Mouse (Mus musculus) limb, embryonic 13.5 days (tissue): Measurements from ENCODE around the gene Cdk13. TPM values are rescaled to one million over a fixed set of nuclear protein-coding genes. Genes with fewer than 3 reads are reported as not detected.

ENCODE experiments used
- ATAC-seq: fragments of 200-750 bp; cut with Nextera tagmentation; 2 replicates; pipeline ENCODE4 v1.8.0; 2017; ENCODE audit warnings: low read depth, moderate number of reproducible peaks, moderate TSS enrichment; ENCODE audit not compliant: low FRiP score
- H3K27ac ChIP-seq: fragments of 300-500 bp; sonication (generic); 2 replicates; pipeline ENCODE4 v1.5.1; 2015; ENCODE audit warnings: inconsistent platforms, mild to moderate bottlenecking, moderate library complexity
- H3K27me3 ChIP-seq: fragments of 300-500 bp; sonication (generic); 2 replicates; pipeline ENCODE4 v1.6.1; 2015; ENCODE audit warnings: mild to moderate bottlenecking, inconsistent platforms
- H3K36me3 ChIP-seq: fragments of 300-500 bp; sonication (generic); 2 replicates; pipeline ENCODE4 v1.6.1; 2015; ENCODE audit warnings: inconsistent platforms, mild to moderate bottlenecking, moderate library complexity
- H3K4me1 ChIP-seq: fragments of 300-500 bp; sonication (generic); 2 replicates; pipeline ENCODE4 v1.6.1; 2015; ENCODE audit warnings: inconsistent platforms
- H3K4me2 ChIP-seq: fragments of 300-500 bp; sonication (generic); replicated peaks from 2 replicates; pipeline ENCODE4 v1.6.1; 2015; ENCODE audit warnings: inconsistent platforms, mild to moderate bottlenecking, moderate library complexity
- H3K4me3 ChIP-seq: fragments of 300-500 bp; sonication (generic); 2 replicates; pipeline ENCODE4 v1.5.1; 2015; ENCODE audit warnings: moderate library complexity, mild to moderate bottlenecking, inconsistent platforms
- H3K9ac ChIP-seq: fragments of 300-500 bp; sonication (generic); 2 replicates; pipeline ENCODE4 v1.6.1; 2015; ENCODE audit warnings: mild to moderate bottlenecking, inconsistent platforms
- H3K9me3 ChIP-seq: fragments of 300-500 bp; sonication (generic); 2 replicates; pipeline ENCODE4 v1.6.1; 2016; ENCODE audit warnings: inconsistent platforms
- WGBS: fragments of 180-500 bp; shearing (Covaris S2); methylation state at CpG from one replicate; pipeline ENCODE4 v1.1.7; 2015; 5-methylcytosine and 5-hydroxymethylcytosine counted together
- polyA plus RNA-seq: library from polyadenylated mRNA; unstranded; fragments of >200 nt; fragmentation: Nextera tagmentation; extraction: Ambion mirVana; gene quantifications from 2 replicates; pipeline ENCODE4 v1.2.1, GENCODE M21; 2015

Cdk13 gene
- polyA plus RNA-seq, result 18.1 and 19.7 TPM in 2 replicates

DNA sequence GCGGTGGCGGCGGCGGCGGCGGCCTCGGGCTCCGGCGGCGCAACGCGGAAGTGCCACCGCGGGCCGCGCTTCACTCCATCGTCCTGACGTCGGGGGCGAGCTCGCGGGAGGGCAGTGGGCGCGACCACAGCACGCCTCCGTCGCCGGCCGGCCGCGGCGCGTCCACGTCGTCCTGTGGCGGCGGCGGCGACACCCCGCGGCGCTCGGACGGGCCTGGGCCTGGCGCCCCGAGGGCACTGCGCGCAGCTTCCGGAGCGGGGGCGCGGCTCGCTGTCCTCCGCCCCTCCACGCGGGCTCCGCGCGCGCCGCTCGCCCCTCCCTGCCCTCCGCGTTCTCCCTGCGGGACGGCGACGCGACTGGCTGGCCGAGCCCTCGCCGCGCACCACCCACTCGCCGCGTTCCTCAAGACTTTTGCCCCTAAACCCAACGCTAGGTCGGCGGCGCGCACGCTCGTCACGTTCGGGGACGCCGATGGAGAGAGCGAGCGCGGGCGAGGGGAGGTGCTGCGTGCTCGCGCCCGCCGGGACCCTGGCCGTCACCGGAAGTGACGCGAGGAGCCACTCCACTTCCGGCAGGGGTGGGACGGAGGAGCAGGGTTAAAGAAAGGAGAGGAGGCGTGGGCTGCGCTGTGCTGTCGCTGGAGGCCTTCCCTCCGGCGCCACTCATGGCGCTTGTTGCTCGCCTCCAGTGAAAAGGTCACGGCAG lies at the start of gene Cdk13:
TSS of gene Cdk13 (minus strand) at position 189 of the 705 bp plus-strand sequence.
- H3K36me3 ChIP-seq, result peaks cover 6% of the 10 kb centered on the region; the same call in 1 of the 2 replicates
- H3K4me2 ChIP-seq, result peak within 1 kb of the TSS; percentile 93
- no peaks in the 10 kb centered on the region for H3K27me3 ChIP-seq
- peak within 1 kb of the TSS; percentile 97 for H3K27ac ChIP-seq
- ATAC-seq, result peak; percentile 97
- peaks cover 13% of the 10 kb centered on the region for H3K4me1 ChIP-seq
- peak within 1 kb of the TSS; percentile 98 for H3K9ac ChIP-seq
- under 1% methylated on average over 84 of the region's 110 CpGs for WGBS
- no peaks in the 10 kb centered on the region for H3K9me3 ChIP-seq
- H3K4me3 ChIP-seq, result peak within 1 kb of the TSS; percentile 100

DNA sequence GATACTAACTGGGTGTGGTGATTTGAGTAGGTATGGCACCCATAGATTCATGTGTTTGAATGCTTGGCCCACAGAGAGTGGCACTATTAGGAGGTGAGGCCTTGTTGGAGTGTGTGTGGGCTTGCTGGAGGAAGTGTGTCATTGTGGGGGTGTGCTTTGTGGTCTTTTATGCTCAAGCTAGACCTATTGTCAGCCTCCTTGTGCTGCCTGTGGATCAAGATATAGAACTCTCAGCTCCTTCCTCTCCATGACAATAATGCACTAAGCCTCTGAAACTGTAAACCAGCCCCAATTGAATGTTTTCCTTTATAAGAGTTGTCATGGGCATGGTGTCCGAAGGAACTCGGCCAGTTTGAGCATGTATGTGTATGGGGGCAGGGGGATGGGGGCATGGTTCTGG lies 38.4 kb upstream of the Cdk13 start:
- 88% methylated on average over 2 of the region's 2 CpGs for WGBS
- H3K9ac ChIP-seq, result no peak overlapping the region
- no peak overlapping the region for H3K27ac ChIP-seq
- no peaks in the 10 kb centered on the region for H3K9me3 ChIP-seq
- no peaks in the 10 kb centered on the region for H3K27me3 ChIP-seq
- no peaks in the 10 kb centered on the region for H3K4me1 ChIP-seq
- H3K4me2 ChIP-seq, result no peak overlapping the region
- H3K4me3 ChIP-seq, result no peak overlapping the region
- no peak for ATAC-seq
- H3K36me3 ChIP-seq, result no peaks in the 10 kb centered on the region

DNA sequence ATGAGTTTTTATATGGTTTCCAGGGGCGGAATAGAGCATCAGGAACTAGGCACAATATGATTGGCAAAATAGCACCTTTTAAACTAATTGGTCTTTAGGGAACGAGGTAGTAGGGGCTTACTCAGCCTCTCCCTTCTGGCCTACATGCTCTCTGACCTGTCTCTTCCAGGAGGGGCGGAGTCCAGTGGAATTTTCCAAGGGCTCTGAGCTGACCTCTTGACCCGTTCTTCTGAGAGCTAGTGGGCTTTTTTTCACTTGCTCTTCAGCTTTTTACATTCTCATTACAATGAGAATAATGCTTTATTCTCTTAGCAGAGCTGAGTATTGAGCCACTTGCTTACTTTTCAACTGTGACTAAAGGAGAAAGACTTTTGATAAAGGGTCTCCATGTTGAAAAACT lies 37.9 kb upstream of the Cdk13 start:
- Histone ChIP-seq H3K27me3 (no peaks in the 10 kb centered on the region), H3K36me3 (no peaks in the 10 kb centered on the region), H3K4me3 (no peak overlapping the region), H3K9me3 (no peaks in the 10 kb centered on the region), H3K9ac (no peak overlapping the region), H3K4me1 (no peaks in the 10 kb centered on the region), H3K27ac (no peak overlapping the region), H3K4me2 (no peak overlapping the region)
- 59% methylated on average over 4 of the region's 4 CpGs for WGBS
- ATAC-seq, result no peak

DNA sequence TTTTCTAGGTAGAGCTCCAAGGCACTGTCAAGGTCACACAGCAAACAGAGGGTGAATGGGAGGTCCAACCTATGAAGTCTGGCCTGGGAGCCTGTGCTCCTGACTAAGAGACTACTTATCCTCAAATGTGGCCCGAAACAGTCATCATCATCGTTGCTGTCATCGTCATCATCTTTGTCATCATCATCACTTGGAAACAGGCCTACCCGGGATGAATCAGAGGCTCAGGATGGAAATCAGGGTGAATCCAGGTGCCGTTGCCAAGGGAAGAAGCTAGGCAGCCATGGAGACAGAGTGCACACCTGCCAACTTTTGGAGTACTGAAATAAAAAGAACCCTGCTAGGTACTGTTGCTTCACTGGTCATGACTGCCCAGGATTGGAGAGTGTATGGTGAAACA lies 34.2 kb upstream of the Cdk13 start:
- H3K27me3 ChIP-seq, result no peaks in the 10 kb centered on the region
- H3K27ac ChIP-seq, result no peak overlapping the region
- no peak for ATAC-seq
- H3K4me3 ChIP-seq, result no peak overlapping the region
- H3K36me3 ChIP-seq, result no peaks in the 10 kb centered on the region
- no peak overlapping the region for H3K4me2 ChIP-seq
- H3K9me3 ChIP-seq, result no peaks in the 10 kb centered on the region
- H3K9ac ChIP-seq, result no peak overlapping the region
- H3K4me1 ChIP-seq, result no peaks in the 10 kb centered on the region
- 92% methylated on average over 5 of the region's 5 CpGs for WGBS

DNA sequence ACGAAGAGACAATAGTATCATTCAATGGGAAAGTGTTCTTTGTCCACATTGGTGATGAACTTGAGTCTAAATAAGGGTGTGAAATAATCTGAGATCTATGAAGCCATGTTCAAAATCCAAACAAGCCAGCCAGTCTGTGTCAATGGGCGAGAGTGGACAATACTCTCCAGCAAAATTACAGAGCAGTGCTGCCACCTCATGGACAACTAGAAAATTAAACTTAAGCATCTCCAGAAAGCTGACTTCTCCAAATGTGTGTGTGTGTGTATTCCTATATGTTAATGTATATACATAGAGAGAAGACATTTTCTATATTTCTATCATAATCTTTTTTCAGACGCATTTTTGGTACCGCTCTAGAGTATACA lies 33.6 kb upstream of the Cdk13 start:
- Histone ChIP-seq H3K4me1 (no peaks in the 10 kb centered on the region), H3K9ac (no peak overlapping the region), H3K27me3 (no peaks in the 10 kb centered on the region), H3K27ac (no peak overlapping the region), H3K9me3 (no peaks in the 10 kb centered on the region), H3K4me3 (no peak overlapping the region), H3K36me3 (no peaks in the 10 kb centered on the region), H3K4me2 (no peak overlapping the region)
- 37% methylated on average over 4 of the region's 4 CpGs for WGBS
- ATAC-seq, result peak; percentile 44; the same call in 1 of the 2 replicates

DNA sequence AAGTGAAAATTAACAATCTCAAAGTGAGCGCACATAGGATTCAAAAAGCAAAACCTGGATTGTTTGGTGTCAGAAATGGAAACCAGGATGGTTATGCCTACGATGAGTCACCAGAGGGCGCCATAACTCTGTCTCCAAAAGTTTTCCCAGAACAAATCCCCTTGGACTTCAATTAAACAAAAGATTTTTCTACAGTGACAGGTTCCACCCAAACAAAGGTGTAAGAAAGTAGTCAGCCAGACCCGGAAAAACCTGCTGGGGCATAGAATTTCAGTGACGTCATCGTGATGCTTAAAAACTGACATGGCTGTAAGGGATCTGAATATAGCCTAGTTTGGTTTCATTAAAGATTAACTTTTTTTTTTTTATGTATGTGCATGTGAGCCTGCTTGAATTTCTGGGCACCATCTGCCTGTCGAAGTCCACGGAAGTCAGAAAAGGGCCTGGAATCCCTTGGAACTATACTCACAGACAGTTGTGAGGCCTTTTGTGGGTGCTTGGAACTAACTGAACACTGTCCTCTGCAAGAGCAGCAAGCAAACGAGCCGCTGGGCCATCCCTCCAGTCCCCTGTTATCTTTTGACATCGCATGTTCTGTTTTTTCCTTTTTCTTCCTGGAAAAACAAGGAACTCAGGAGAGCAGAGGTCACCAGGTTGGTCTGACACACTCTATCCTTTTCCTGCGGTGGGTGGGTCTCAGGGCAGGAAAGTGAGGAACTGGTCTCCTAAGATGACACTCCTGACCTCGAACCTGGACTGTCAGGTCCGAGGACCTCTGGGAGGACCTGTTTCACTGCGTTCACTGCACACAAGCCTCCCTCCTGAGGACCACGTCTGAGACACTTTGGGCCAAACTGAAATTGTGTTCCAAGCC lies 33.0 kb upstream of the Cdk13 start:
- H3K4me2 ChIP-seq, result no peak overlapping the region
- no peak overlapping the region for H3K27ac ChIP-seq
- H3K9me3 ChIP-seq, result no peaks in the 10 kb centered on the region
- no peaks in the 10 kb centered on the region for H3K36me3 ChIP-seq
- H3K4me3 ChIP-seq, result no peak overlapping the region
- no peaks in the 10 kb centered on the region for H3K27me3 ChIP-seq
- H3K4me1 ChIP-seq, result no peaks in the 10 kb centered on the region
- 47% methylated on average over 16 of the region's 16 CpGs for whole genome bisulfite sequencing
- H3K9ac ChIP-seq, result no peak overlapping the region
- peak; percentile 15; the same call in 1 of the 2 replicates for ATAC-seq

DNA sequence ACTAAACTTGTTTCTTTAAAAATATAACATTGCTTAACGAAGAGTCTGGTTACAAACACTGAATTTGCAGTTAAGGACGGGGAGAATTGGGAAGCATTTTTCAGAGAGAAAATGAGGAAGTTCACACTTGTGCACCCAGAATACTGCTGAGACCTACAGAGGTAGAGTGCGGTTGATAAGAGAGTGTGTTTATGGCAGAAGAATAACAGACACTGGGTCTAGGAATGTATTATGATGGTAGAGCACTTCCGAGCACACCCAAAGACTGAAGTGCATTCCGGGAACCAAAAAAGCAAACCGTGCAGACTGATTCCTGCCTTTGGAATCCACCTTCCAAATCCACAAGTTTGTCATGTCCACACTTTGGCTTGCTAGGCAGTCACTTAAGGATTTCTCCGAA lies 31.9 kb upstream of the Cdk13 start:
- no peaks in the 10 kb centered on the region for H3K9me3 ChIP-seq
- H3K27me3 ChIP-seq, result no peaks in the 10 kb centered on the region
- H3K9ac ChIP-seq, result no peak overlapping the region
- no peak overlapping the region for H3K4me3 ChIP-seq
- ATAC-seq, result no peak
- WGBS, result 81% methylated on average over 7 of the region's 7 CpGs
- H3K4me2 ChIP-seq, result no peak overlapping the region
- no peaks in the 10 kb centered on the region for H3K36me3 ChIP-seq
- no peaks in the 10 kb centered on the region for H3K4me1 ChIP-seq
- no peak overlapping the region for H3K27ac ChIP-seq

DNA sequence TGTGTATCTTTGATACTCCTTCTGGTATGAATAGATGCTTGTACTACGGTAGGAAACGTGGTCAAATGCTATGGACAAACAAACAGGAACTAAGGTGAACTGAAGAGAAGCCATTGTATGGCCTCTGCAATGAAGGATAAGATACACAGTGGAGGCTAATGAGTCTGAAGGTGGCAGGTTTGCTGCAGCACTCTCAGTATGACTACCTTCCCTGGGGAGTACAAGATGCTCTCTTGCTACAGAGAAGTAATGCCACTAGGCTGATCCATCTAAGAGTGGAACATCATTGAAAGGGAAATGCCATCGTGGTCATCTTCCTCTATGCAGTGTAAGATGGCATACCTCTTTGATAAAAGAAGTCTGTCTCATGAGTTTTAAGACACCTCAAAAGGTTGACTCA lies 28.0 kb upstream of the Cdk13 start:
- Histone ChIP-seq H3K9ac (no peak overlapping the region), H3K27ac (no peak overlapping the region), H3K9me3 (no peaks in the 10 kb centered on the region), H3K36me3 (no peaks in the 10 kb centered on the region), H3K27me3 (no peaks in the 10 kb centered on the region), H3K4me1 (no peaks in the 10 kb centered on the region), H3K4me3 (no peak overlapping the region), H3K4me2 (no peak overlapping the region)
- 73% methylated on average over 3 of the region's 3 CpGs for WGBS
- no peak for ATAC-seq

DNA sequence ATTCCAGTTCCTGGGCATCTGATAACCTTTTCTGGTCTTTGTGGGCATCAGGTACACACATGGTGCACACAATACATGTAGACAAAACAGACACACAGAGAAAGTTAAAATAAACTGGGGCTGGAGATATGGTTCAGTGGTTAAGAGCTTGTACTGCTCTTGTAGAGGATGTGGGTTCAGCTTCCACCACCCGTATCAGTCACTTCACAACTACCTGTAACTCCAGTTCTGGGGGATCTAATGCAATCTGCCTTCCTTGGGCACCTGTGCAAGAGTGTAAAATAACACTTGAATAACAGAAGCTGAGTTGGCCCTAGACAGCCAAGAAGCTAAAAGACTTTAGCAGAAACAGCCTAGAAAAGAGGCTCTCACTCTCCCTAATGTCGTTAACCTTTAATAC lies 12.3 kb upstream of the Cdk13 start:
- no peak for ATAC-seq
- H3K4me2 ChIP-seq, result no peak overlapping the region
- no peaks in the 10 kb centered on the region for H3K27me3 ChIP-seq
- H3K4me1 ChIP-seq, result no peaks in the 10 kb centered on the region
- H3K9ac ChIP-seq, result no peak overlapping the region
- H3K4me3 ChIP-seq, result no peak overlapping the region
- no peaks in the 10 kb centered on the region for H3K36me3 ChIP-seq
- no peaks in the 10 kb centered on the region for H3K9me3 ChIP-seq
- WGBS, result 86% methylated on average over 2 of the region's 2 CpGs
- no peak overlapping the region for H3K27ac ChIP-seq

DNA sequence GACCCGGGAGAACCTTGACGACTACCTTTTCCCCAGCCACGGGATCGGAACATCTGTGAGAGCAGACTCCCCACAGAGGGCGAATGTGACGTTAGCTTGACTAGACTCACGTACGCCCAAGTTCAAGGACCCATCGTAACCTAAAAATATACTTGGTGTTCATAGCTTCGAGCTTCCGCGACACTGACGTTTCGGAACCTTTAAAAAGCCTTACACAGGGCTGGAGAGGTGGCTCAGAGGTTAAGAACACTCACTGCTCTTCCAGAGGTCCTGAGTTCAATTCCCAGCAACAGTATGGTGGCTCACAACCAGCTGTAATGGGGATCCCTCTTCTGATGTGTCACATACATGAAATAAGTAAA lies 698 bp upstream of the Cdk13 start:
- Histone ChIP-seq H3K9ac (peak overlapping the region; percentile 79), H3K27me3 (no peaks in the 10 kb centered on the region), H3K9me3 (no peaks in the 10 kb centered on the region), H3K4me2 (peak overlapping the region; percentile 93), H3K36me3 (peaks cover 1% of the 10 kb centered on the region; the same call in 1 of the 2 replicates), H3K4me1 (peaks cover 11% of the 10 kb centered on the region), H3K4me3 (peak overlapping the region; percentile 100), H3K27ac (peak overlapping the region; percentile 91)
- WGBS, result under 1% methylated on average over 14 of the region's 14 CpGs
- no peak for ATAC-seq

DNA sequence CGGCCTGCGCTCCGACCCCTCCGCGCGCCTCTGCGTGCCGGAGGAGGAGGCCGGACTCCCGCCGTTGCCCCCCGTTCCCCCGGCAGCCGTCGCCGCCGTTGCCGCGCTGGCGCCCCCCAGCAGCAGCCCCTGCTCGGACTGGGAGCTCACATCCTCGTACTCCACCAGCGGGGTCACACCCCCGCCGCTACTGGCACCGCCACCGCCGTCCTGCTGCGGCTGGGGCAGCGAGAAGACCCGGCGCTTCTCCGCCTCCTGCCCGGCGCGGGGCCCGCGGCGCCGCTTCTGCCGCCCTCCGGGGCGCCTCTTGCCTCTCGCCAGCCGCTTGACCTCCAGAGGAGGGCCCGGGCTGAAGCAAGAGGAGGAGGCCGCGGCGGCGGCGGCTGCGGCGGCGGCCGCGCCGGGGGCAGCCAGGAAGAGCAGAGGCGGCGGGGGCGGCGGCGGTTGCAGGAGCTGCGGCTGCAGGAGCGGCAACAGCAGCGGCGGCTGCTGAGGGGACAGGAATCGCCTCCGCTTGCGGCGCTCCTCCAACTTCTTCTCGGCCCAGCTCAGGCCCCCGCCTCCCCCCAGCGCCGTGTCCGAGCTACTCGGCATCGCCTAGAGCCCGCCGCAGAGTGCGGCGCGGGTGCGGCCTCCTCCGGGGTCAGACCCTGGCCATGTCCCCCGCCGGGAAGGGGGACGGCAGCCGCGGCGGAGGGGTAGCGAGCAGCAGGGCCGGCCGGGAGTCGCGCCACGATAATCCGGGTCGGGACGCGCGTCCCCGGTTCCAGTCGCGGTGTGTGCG lies 647 bp downstream of the Cdk13 start:
- ATAC-seq, result peak; percentile 13
- H3K4me1 ChIP-seq, result peaks cover 13% of the 10 kb centered on the region
- peak overlapping the region; percentile 97 for H3K27ac ChIP-seq
- H3K27me3 ChIP-seq, result no peaks in the 10 kb centered on the region
- no peaks in the 10 kb centered on the region for H3K9me3 ChIP-seq
- H3K4me3 ChIP-seq, result peak overlapping the region; percentile 100
- under 1% methylated on average over 94 of the region's 105 CpGs for WGBS
- peak overlapping the region; percentile 93 for H3K4me2 ChIP-seq
- H3K9ac ChIP-seq, result peak overlapping the region; percentile 98
- peaks cover 6% of the 10 kb centered on the region; the same call in 1 of the 2 replicates for H3K36me3 ChIP-seq
